Mouse (Mus musculus) lung, postnatal 0 days (tissue): ENCODE results near the gene Olfr91.

Experiments used
- CTCF ChIP-seq: IDR thresholded peaks from 2 replicates; pipeline ENCODE4 v1.5.1; 2016; ENCODE audit warnings: antibody characterized with exemption, mild to moderate bottlenecking
- EP300 ChIP-seq: IDR thresholded peaks from 2 replicates; pipeline ENCODE4 v1.6.1; 2016; ENCODE audit warnings: antibody characterized with exemption, mild to moderate bottlenecking, control low read depth

GRCm38 (mm10) chr17:37085545-37085944 is 12.5 kb downstream of the Olfr91 start:
- TF ChIP-seq EP300 (no peak), CTCF (no peak)
